Mouse (Mus musculus) adrenal gland, postnatal 0 days (tissue): Measurements from ENCODE around the gene Dram1. TPM values are rescaled to one million over a fixed set of nuclear protein-coding genes. Genes with fewer than 3 reads are reported as not detected.

Experiments
- polyA plus RNA-seq: library from polyadenylated mRNA; unstranded; fragments of >200 nt; fragmentation: Nextera tagmentation; extraction: Ambion mirVana; gene quantifications from 2 replicates; pipeline ENCODE4 v1.2.1, GENCODE M21; 2015

Dram1 gene
- polyA plus RNA-seq: 3.6 and 4.1 TPM in 2 replicates

GRCm38 (mm10) chr10:88379013-88379885 lies at the start of gene Dram1, which contains the start of gene Gnptab:
Gene Dram1, minus strand, starts transcription at chr10:88379080.
Gene Gnptab, plus strand, starts transcription at chr10:88379132.

Other genes starting within 250 kb of the Dram1 start
- 2.9 TPM in 2 replicates for gene Parpbp, start 232.1 kb downstream of the Dram1 start, polyA plus RNA-seq
- gene Nup37, start 232.1 kb downstream of the Dram1 start, polyA plus RNA-seq: 59.3 and 77.7 TPM in 2 replicates
- 180 and 213 TPM in 2 replicates for gene Washc3, start 178.0 kb downstream of the Dram1 start, polyA plus RNA-seq
- 8.2 and 10.7 TPM in 2 replicates for gene Gnptab, start 52 bp upstream of the Dram1 start, polyA plus RNA-seq
- gene Sycp3, start 80.5 kb upstream of the Dram1 start, polyA plus RNA-seq: 0.66 and 1.1 TPM in 2 replicates
- gene Chpt1, start 125.0 kb upstream of the Dram1 start, polyA plus RNA-seq: 61.6 and 88.0 TPM in 2 replicates
- gene Mybpc1, start 226.1 kb upstream of the Dram1 start, polyA plus RNA-seq: 1.8 and 14.2 TPM in 2 replicates